Mouse (Mus musculus): Measurements from ENCODE around the gene Gm12216.

Gm12216 gene

DNA sequence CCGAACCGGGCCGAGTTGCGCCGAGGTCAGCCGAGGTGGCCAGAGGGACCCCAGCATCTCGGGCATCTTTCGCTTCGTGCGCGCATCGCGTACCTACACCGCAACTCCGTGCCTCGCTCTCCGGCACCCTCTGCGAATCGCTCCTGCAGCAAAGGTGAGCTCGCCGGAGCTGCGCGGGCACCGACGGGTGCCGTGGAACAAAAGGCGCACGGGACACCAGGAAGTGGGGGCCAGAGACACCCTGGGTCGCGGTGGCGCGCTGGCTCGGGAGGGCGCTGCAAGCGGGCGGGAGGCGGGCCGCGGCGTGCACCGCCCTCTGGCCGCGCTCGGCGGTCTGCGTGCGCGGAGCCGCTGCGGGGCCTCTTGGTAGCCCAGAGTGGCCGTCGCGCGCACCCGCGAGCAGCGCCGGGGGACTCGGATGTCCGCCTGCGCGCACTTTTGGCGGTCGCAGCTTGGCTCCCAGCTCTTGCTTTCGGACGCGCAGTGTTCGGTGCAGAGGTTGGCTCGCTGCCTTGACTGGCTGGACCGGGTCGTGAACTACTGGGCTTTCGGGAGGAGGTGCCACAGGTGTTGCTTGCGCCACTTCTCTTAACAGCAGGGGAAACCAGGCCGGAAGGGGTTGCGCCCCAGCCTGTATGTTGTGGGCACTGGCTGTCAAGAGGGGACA is 88.8 kb downstream of the Gm12216 start:
- peak; percentile 55 for DNase-seq (ENCODE audit: low read depth, low spot score)

GRCm38 (mm10) chr11:53769760-53770124 is 89.3 kb downstream of the Gm12216 start, which contains the start of gene Irf1:
TSS of gene Irf1 (plus strand) at chr11:53770014.
- DNase-seq (ENCODE audit: low read depth, low spot score), result peak; percentile 88

DNA sequence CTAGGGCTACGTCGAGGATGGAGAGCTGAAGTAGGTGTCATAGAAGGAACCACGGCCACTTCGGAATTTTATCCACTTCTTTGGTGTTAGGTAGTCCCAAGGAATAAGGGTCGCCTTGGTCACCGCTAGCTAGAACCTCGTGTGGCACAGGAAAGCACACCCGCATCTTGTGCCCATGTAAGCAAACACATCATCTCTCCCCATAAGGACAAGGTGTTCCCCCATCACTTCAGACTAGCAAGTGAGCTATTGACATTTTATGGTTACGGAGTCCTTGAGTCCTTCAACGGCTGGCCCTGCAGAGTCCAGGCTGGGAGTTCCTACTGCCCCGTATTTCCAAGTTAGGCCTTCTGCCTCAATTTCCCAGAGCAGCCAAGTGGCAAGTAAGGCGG is 89.9 kb downstream of the Gm12216 start:
- DNase-seq (ENCODE audit: low read depth, low spot score), result no peak

DNA sequence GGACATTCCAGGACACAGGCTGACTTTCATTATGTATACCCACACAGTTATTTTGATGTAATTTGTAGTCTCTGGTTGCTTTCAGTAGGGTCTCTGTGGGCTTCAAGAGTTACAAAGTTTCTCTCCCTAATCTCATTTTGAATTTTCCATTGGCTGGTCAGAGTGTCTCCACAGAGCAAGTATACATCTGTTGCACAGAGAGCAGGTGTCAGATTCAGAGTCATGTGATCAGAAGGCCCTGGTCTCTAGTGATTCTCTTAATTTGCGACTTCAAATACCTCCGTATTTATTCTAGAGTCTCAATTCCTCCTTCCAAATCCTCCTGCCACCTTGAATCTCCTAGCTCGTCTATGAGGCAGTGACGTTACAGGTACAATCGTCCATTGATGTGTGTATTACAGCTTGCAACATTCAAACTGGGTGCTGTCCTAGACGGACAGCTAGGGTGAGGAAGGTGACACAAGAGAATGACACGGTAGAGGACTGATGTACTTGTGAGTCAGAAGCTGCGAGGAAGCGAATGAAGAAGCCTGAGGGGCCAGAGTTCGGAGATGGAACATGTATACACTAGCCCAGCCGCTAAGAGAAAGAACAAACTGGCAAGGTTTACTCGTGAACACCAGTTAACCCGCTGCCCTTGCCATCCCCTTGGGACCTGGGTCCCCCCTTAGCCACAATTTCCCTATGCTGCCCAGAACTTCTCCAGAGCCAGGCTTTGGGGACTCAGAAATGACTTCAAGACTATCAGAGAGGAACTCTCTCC is 90.5 kb downstream of the Gm12216 start:
- DNase-seq (ENCODE audit: low read depth, low spot score), result no peak

DNA sequence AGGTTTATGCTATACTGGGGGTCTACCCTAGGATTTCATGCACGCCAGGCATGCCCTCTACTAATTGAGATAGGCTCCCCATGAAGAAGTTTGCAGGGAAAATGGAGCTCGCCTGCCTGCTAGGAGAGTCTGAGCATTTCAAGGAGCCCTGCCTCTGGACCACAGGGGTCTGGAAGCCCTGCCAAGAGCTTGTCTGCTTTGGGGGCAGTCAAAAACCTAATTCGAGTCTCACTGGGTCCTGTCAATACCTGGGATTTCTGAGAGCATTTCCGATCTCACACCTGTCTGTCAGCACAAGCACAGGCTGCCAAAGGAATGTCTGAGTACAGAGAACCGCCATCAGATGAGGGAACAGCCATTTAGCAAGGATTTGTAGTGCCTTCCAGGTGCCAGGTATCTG is 94.5 kb downstream of the Gm12216 start:
- DNase-seq (ENCODE audit: low read depth, low spot score), result no peak

DNA sequence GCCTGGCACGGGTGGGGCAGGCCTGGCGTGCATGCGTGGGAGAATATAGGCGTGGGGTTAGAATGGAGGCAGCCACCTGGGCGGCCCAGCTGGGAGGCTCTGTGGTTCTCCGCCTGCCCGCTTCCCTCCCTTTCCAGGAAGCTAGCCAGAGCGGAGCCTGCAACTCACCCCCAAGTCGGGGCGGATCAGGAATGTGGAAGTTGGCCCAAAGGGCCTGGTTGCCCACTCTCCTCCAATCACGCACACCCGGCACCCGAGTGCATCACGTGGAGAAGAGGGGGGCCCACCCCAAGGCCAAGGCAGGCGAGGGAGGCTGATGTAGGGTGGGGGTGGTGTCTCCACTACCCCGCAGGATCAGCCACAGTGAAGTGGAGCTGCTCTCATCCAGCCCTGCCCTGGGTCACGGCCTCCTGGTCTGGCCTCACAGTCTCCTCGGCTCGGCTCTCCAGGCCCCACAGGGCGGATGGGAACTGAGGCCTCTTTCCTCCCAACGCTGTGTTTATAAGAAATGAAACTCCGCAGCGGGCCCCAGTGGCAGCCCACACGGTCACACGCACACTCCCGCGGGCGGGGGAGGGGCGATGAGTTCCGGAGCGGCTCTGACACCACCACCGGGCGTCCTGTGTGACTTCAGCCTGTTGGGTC is 95.4 kb downstream of the Gm12216 start:
- DNase-seq (ENCODE audit: low read depth, low spot score), result peak; percentile 94

GRCm38 (mm10) chr11:53762827-53763495 is 96.1 kb downstream of the Gm12216 start:
- DNase-seq (ENCODE audit: low read depth, low spot score), result peak; percentile 89

- DNase-seq (ENCODE audit: low read depth, low spot score), result no peak
Measured at GRCm38 (mm10) chr11:53762426-53762825, 96.6 kb downstream of the Gm12216 start.

DNA sequence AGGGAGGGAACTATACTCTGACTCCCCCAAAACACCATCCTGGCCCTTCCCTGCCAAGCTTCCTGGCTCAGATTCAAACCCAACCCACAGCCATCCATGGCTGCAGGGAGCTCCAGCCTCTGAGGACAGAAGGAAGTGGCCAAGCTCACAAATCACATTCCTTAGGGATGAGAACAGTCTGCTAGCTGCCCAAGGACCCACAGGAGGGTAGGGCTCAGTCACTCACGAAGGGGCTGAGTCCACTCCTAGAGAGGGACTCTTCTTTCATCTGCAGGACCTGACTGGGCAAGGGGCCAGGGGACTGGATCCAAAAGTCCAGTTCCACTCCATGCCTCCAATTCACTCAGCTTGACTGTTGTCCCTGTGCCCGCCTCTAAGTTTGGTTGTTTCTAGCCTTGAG is 97.2 kb downstream of the Gm12216 start:
- peak; percentile 93 for DNase-seq (ENCODE audit: low read depth, low spot score)

- peak; percentile 47 for DNase-seq (ENCODE audit: low read depth, low spot score)
Measured at GRCm38 (mm10) chr11:53761284-53761683, 97.8 kb downstream of the Gm12216 start.

- DNase-seq (ENCODE audit: low read depth, low spot score), result peak; percentile 24
Measured at GRCm38 (mm10) chr11:53759545-53760406, 99.3 kb downstream of the Gm12216 start.

DNA sequence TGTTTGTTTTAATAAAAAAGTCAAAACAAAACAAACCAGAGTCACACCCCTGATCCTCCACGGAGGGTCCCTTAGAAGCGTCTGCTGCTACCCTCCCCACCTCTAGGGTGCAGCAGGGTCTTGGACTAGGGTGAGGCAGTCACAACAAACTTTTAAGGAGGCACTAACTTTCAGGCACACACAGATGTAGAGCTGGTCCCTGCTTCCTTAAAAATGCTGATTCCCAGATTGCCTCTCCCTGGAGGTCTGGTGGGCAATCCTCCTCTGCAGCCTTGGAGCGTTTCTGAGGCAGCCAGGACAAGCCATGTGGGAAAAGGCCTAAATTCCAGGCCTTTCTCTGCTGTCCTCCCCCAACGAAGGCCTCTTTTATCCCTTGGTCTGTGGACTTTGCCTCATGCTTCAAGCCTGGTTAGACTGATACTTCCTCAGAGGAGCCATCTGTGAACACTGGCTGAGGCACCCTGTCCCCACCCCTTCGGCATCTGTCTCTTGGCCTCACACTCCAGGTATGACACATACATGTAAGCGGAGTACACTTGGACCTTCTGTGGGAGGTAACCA is 100.2 kb downstream of the Gm12216 start:
- DNase-seq (ENCODE audit: low read depth, low spot score), result peak; percentile 42

GRCm38 (mm10) chr11:53758033-53758432 is 101.0 kb downstream of the Gm12216 start:
- peak; percentile 53 for DNase-seq (ENCODE audit: low read depth, low spot score)

DNA sequence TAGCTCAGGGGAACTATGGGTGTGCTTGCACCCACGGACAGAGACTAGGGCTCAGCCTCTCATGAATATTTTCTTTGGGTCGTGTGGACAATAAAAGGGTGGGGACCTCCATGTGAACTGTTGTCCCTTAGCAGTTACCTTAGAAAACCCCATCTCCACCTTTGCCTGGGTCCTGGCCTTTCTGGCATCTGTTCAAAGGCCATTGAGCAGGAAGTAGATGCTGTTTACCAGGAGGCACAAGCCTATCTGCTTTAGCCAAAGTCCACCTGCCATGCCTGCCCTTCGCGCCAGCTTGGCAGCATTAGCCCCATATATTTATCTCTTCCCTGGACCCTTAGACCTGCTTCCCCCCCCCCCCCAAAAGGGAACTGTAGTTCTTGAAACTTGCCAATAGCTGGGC is 101.4 kb downstream of the Gm12216 start:
- DNase-seq (ENCODE audit: low read depth, low spot score), result no peak

GRCm38 (mm10) chr11:53755011-53755595 is 104.0 kb downstream of the Gm12216 start:
- DNase-seq (ENCODE audit: low read depth, low spot score), result peak; percentile 85

DNA sequence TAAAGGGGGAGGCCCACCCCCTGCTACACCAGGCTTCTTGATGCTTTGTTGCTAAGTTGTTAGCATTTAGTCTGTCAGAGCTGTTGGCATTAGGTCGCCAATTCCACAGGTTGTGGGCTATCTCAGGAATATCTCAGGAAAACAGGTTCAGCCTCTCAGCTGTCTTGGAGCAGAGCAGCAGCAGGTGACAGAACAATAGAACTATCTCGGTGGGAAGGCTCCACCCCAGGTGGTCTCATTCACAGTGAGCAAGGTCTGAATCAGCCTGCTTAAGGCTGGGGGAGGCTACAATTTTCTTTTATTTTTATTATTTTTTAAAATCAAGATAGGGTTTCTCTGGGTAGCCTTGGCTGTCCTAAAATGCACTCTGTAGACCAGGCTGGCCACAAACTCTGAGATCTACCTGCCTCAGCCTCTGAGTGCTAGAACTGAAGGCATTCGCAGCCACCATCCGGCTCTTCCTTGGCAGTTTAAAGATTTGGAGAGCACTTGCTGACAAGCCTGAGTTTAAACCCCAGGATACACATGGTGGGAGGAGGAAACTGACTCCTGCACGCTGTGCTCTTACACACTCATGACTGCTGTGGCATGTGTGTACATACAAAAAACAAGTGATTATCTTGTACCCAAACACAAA is 109.2 kb downstream of the Gm12216 start:
- DNase-seq (ENCODE audit: low read depth, low spot score), result no peak

GRCm38 (mm10) chr11:53749306-53749705 is 109.8 kb downstream of the Gm12216 start:
- no peak for DNase-seq (ENCODE audit: low read depth, low spot score)

GRCm38 (mm10) chr11:53748614-53749013 is 110.4 kb downstream of the Gm12216 start:
- DNase-seq (ENCODE audit: low read depth, low spot score), result no peak

- DNase-seq (ENCODE audit: low read depth, low spot score), result no peak
Measured at GRCm38 (mm10) chr11:53747985-53748384, 111.1 kb downstream of the Gm12216 start.

DNA sequence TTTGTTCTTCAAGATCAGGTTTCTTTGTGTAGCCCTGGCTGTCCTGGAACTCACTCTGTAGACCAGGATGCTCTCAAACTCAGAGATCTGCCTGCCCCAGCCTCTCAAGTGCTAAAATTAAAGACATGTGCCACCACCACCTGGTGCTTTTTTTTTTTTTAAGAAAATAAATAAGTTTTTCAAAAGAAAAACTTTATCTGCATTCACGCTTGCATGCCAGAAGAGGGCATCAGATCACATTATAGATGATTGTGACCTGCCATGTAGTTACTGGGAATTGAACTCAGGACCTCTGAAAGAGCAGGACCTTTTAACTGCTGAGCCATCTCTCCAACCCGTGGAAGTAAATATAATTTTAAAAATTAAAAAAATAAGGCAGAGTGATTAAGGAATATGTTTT is 113.8 kb downstream of the Gm12216 start:
- DNase-seq (ENCODE audit: low read depth, low spot score), result no peak
